Mouse (Mus musculus) kidney, postnatal 36 days (tissue): ENCODE data around the gene Foxe3.
"Not testable (repeated sequence)": the region's sequence is repeated elsewhere in the genome, so short reads cannot be mapped to it uniquely, and the experiment has no call there.

ENCODE experiments used
- DNase-seq, 2 experiments: peaks; one replicate each; pipeline ENCODE4 v3.0.0; 2021 to 2022; ENCODE audit warnings: mixed read lengths in 2 of 2

Gene Foxe3

DNA sequence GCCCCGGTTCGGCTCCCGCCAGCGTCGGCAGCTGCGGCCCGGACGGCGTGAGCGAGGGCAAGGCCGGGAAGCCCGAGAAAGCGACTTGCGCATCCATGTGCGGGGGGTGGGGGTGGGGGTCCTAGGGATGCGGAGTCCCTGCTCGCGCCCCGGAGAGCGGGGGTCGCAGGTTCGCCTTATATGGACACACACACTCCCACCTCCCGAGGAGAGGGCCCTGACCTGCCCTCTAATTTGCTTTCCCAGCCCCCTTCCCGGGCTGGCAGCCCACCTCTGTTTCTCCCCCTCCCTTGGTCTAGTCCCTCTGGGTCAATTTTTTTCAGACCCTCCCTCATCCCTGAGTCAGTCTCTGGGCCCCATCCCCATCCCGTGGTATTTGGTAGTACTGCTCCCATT lies at the start of gene Foxe3:
Gene Foxe3 (minus strand): TSS at position 97 of the 396 bp plus-strand sequence.
- no peak for DNase-seq

- DNase-seq, result no peak
Observed at GRCm38 (mm10) chr4:114973229-114973740, 47.5 kb upstream of the Foxe3 start.

GRCm38 (mm10) chr4:114970736-114971135 lies 44.9 kb upstream of the Foxe3 start:
- no peak for DNase-seq

GRCm38 (mm10) chr4:114960881-114961280 lies 35.1 kb upstream of the Foxe3 start:
- not testable (repeated sequence) for DNase-seq

GRCm38 (mm10) chr4:114959533-114959932 lies 33.7 kb upstream of the Foxe3 start:
- DNase-seq, result no peak

- DNase-seq, result no peak
Observed at GRCm38 (mm10) chr4:114958786-114959185, 33.0 kb upstream of the Foxe3 start.

GRCm38 (mm10) chr4:114958231-114958630 lies 32.4 kb upstream of the Foxe3 start:
- DNase-seq, result no peak

DNA sequence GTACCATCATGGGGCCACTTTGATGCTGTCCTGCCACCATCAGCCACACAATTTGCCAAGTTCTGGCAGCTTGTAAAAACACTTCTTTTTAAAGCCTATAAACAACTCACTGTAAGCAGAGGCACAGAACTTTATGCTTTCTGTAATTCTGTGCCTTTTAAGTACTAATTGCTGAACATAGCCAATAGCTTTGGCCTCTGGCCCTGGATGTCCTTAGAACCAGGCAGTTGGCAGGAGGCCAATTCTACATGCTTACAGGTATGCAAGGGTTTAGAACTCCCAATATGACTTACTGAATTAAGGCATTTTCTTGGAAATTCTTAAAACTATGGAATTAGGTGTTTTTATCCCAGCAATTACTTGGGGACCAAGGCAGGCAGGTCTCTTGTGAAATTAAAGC lies 31.6 kb upstream of the Foxe3 start:
- peak; percentile 47 to 59 for DNase-seq

DNA sequence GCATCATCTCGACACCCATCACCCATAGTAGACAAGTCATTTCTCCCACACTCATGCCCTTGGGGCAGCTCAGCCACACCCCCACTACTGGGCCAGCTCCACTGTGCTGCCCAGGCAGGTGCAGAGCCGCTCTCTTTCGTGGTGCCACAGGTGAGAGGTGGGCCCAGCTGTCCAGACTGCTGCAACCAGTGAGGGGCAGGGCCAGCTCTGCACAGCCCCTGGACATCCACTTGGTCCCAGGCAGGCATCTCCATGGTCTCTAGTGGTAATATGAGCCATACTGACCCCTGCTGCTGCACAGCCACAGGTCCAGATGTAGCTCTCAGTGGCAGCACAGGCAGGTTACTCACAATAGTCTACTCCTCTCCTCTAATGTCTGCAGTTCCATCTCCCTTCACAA lies 27.4 kb upstream of the Foxe3 start:
- DNase-seq, result no peak

- DNase-seq, result no peak
Observed at GRCm38 (mm10) chr4:114947852-114948481, 22.2 kb upstream of the Foxe3 start.

- peak; percentile 76 to 92 for DNase-seq
Observed at GRCm38 (mm10) chr4:114947395-114947794, 21.6 kb upstream of the Foxe3 start.

DNA sequence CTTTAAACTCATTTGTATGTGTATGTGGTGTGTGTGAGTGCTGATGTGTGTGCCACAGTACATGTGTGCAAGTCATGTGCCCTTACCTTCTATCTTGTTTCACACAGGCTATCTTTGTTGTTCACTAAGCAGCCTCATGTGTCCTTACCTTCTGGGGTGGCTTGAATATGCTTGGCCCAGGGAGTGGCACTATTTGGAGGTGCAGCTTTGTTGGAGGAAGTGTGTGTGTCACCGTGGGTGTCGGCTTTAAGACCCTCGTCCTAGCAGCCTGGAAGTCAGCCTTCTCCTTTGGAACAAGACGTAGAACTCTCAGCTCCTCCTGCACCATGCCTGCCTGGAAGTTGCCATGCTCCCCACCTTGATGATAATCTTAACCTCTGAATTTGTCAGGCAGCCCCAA lies 20.6 kb upstream of the Foxe3 start:
- DNase-seq, result no peak

- DNase-seq, result peak in 1 of 2 experiments; percentile 7
Observed at GRCm38 (mm10) chr4:114945021-114945420, 19.2 kb upstream of the Foxe3 start.

GRCm38 (mm10) chr4:114942583-114942982 lies 16.8 kb upstream of the Foxe3 start:
- no peak for DNase-seq

DNA sequence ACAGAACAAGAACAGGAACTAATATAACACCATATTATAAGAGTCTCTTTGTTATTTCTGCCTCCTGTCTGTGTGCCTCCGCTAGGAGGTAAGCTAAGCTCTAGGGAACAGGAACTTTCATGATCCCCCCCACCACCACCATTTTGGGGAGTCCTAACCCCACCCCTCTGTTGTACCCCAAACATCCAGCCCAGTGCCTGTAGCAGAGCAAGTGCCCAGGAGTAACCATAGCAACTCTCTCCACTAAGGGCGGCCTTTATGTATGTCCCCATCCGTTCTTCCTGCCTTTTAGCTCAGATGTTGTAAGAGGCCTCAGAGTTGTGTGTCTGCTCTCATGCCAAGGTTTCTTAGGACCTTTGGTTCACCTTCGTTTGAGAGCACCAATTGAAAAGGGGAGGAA lies 16.3 kb upstream of the Foxe3 start:
- no peak for DNase-seq

DNA sequence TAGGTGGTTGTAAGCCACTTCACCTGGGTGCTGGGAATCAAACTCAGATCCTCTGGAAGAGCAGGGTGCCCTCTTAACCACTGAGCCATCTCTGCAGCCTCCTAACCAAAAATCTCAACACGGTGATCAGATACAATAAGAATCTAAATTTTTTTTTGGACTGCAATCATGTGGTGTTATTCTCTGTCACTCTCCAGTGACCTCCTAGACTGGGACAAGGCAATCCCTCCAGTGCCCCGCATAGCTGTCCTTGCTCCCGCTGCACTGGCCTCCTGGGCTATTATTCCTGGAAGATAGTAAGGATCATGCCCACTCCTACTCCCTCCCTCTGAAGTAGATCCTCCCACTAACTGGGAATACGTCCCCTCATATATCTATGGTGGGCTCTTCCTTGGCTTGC lies 15.5 kb upstream of the Foxe3 start:
- no peak for DNase-seq

GRCm38 (mm10) chr4:114938248-114938647 lies 12.4 kb upstream of the Foxe3 start:
- DNase-seq, result no peak

GRCm38 (mm10) chr4:114937459-114938047 lies 11.7 kb upstream of the Foxe3 start:
- no peak for DNase-seq

- DNase-seq, result no peak
Observed at GRCm38 (mm10) chr4:114934188-114934587, 8.4 kb upstream of the Foxe3 start.

DNA sequence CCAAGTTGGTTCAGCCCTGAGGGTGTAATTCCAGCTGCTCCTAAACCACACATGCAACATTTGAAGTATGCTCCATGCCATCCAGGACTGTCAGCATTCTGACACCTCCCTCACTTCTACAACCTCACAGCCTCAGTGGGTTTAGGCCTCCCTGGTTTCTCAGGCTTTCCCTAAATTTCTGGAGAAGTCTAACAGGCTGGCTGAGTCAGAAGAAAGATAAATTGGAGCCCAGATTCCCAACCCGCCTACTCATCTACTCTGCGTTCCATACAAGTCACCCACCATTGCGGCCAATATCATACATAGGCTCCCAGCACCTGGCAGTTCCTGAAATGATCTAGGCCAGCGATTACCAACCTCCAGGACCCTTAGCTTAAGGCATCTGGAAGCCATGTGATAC lies 6.9 kb upstream of the Foxe3 start:
- DNase-seq, result no peak

- no peak for DNase-seq
Observed at GRCm38 (mm10) chr4:114929155-114929554, 3.3 kb upstream of the Foxe3 start.

- DNase-seq, result peak in 1 of 2 experiments; percentile 59
Observed at GRCm38 (mm10) chr4:114924971-114925916, 569 bp downstream of the Foxe3 start.

DNA sequence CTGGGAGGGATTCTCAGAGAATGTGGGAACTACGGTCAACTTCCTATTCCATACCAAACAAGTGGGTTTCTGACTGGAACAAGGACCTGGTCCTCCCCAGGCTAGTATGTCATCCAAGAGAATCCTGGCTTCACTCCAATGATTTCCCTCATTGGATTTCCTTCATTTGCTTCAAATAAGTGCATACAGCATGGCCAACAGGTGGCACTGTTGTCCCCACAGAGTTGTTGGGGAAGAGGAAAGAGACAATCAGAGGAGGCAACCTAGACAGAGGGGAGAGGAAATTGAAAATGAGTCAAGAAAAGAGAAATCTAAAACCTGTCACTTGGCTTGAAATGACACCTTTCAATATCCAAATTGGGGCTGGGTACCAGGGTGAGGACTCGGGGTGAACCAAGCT lies 8.7 kb downstream of the Foxe3 start:
- DNase-seq, result peak; percentile 52 to 71
